Mouse (Mus musculus): ENCODE results near the gene Mdc1. TPM values are rescaled to one million over a fixed set of nuclear protein-coding genes. Genes with fewer than 3 reads are reported as not detected.

Mdc1 gene
- total RNA-seq (2021), result 1 to 10 TPM; 5.4 to 6.9 TPM
- long read RNA-seq, experiment 1, result 0 reads
- long read RNA-seq, experiment 2, result 0 reads

- peak; percentile 99 for DNase-seq
- intact Hi-C loops (cut with DNase I; ENCODE audit: low total_unique reads), result no loop called here
These were observed at the start of gene Mdc1 for GRCm38 (mm10) chr17:35841076-35841950. TSS of gene Mdc1 (plus strand) at chr17:35841515.

GRCm38 (mm10) chr17:35792837-35793236, 48.5 kb upstream of the Mdc1 start:
- no peak for DNase-seq
- intact Hi-C loops (cut with DNase I; ENCODE audit: low total_unique reads), result no loop called here

- DNase-seq, result no peak
- intact Hi-C loops (cut with DNase I; ENCODE audit: low total_unique reads), result no loop called here
These were observed 46.2 kb upstream of the Mdc1 start for GRCm38 (mm10) chr17:35795099-35795498.

- no peak for DNase-seq
- intact Hi-C loops (cut with DNase I; ENCODE audit: low total_unique reads), result no loop called here
These were observed 45.7 kb upstream of the Mdc1 start for GRCm38 (mm10) chr17:35795656-35796055.

GRCm38 (mm10) chr17:35796835-35797234, 44.5 kb upstream of the Mdc1 start:
- intact Hi-C loops (cut with DNase I; ENCODE audit: low total_unique reads), result no loop called here
- DNase-seq, result no peak

GRCm38 (mm10) chr17:35800905-35801304, 40.4 kb upstream of the Mdc1 start:
- intact Hi-C loops (cut with DNase I; ENCODE audit: low total_unique reads), result no loop called here
- DNase-seq, result no peak

GRCm38 (mm10) chr17:35803020-35803419, 38.3 kb upstream of the Mdc1 start:
- no peak for DNase-seq
- intact Hi-C loops (cut with DNase I; ENCODE audit: low total_unique reads), result no loop called here

GRCm38 (mm10) chr17:35803858-35804399, 37.4 kb upstream of the Mdc1 start:
- intact Hi-C loops (cut with DNase I; ENCODE audit: low total_unique reads), result no loop called here

GRCm38 (mm10) chr17:35808073-35808472, 33.2 kb upstream of the Mdc1 start:
- intact Hi-C loops (cut with DNase I; ENCODE audit: low total_unique reads), result no loop called here
- peak; percentile 58 for DNase-seq

More at GRCm38 (mm10) chr17:35803858-35804399, 37.4 kb upstream of the Mdc1 start:
- no peak for DNase-seq

GRCm38 (mm10) chr17:35809395-35809794, 31.9 kb upstream of the Mdc1 start:
- intact Hi-C loops (cut with DNase I; ENCODE audit: low total_unique reads), result no loop called here
- no peak for DNase-seq

GRCm38 (mm10) chr17:35810900-35811648, 30.2 kb upstream of the Mdc1 start:
- intact Hi-C loops (cut with DNase I; ENCODE audit: low total_unique reads), result no loop called here
- no peak for DNase-seq

- no peak for DNase-seq
- intact Hi-C loops (cut with DNase I; ENCODE audit: low total_unique reads), result no loop called here
These were observed 29.0 kb upstream of the Mdc1 start for GRCm38 (mm10) chr17:35812307-35812706.

GRCm38 (mm10) chr17:35812736-35813135, 28.6 kb upstream of the Mdc1 start:
- intact Hi-C loops (cut with DNase I; ENCODE audit: low total_unique reads), result no loop called here
- DNase-seq, result no peak

- intact Hi-C loops (cut with DNase I; ENCODE audit: low total_unique reads), result no loop called here
- peak; percentile 92 for DNase-seq
These were observed 28.1 kb upstream of the Mdc1 start for GRCm38 (mm10) chr17:35813245-35813647.

- no peak for DNase-seq
- intact Hi-C loops (cut with DNase I; ENCODE audit: low total_unique reads), result no loop called here
These were observed 27.7 kb upstream of the Mdc1 start for GRCm38 (mm10) chr17:35813653-35814052.

- intact Hi-C loops (cut with DNase I; ENCODE audit: low total_unique reads), result no loop called here
- DNase-seq, result no peak
These were observed 26.6 kb upstream of the Mdc1 start for GRCm38 (mm10) chr17:35814678-35815077.

- no peak for DNase-seq
- intact Hi-C loops (cut with DNase I; ENCODE audit: low total_unique reads), result no loop called here
These were observed 25.5 kb upstream of the Mdc1 start for GRCm38 (mm10) chr17:35815836-35816235.

GRCm38 (mm10) chr17:35816686-35817085, 24.6 kb upstream of the Mdc1 start:
- DNase-seq, result no peak
- intact Hi-C loops (cut with DNase I; ENCODE audit: low total_unique reads), result no loop called here

- intact Hi-C loops (cut with DNase I; ENCODE audit: low total_unique reads), result no loop called here
- no peak for DNase-seq
These were observed 24.1 kb upstream of the Mdc1 start for GRCm38 (mm10) chr17:35817226-35817625.

GRCm38 (mm10) chr17:35820111-35820510, 21.2 kb upstream of the Mdc1 start:
- intact Hi-C loops (cut with DNase I; ENCODE audit: low total_unique reads), result no loop called here
- DNase-seq, result no peak

Data from gastrocnemius, postnatal 14 days (tissue).